Mouse (Mus musculus): Measurements from ENCODE around the gene Add1. TPM values are rescaled to one million over a fixed set of nuclear protein-coding genes. Genes with fewer than 3 reads are reported as not detected.
"Not testable (repeated sequence)": the region's sequence is repeated elsewhere in the genome, so short reads cannot be mapped to it uniquely, and the experiment has no call there.

The Add1 gene
- polyA plus RNA-seq, 1 experiment from 2014 or later = 224 TPM

GRCm38 (mm10) chr5:34591388-34592004 is 18.0 kb downstream of the Add1 start:
- H3K4me3 ChIP-seq (replicated peaks; ENCODE audit: low read length) = no peak overlapping the region
- H3K4me1 ChIP-seq (replicated peaks; ENCODE audit: control insufficient read depth, insufficient read depth, low read length) = peaks cover 16% of the 10 kb centered on the region
- peak; percentile 43; the same call in 1 of the 2 replicates for ATAC-seq
- H3K4me2 ChIP-seq (ENCODE audit: low read length) = no peak overlapping the region
- no peak overlapping the region for H3K9ac ChIP-seq (replicated peaks; ENCODE audit: low read depth, low read length)
- no peaks in the 10 kb centered on the region for H3K36me3 ChIP-seq (ENCODE audit: control insufficient read depth, insufficient read depth)
- WGBS = 7% methylated on average over 5 of the region's 5 CpGs
- no peaks in the 10 kb centered on the region for H3K27me3 ChIP-seq (replicated peaks; ENCODE audit: control insufficient read depth, insufficient read depth, low read length)
- no peaks in the 10 kb centered on the region for H3K9me3 ChIP-seq (ENCODE audit: control insufficient read depth, low read length)
- peak overlapping the region; percentile 10; the same call in 1 of the 2 replicates for H3K27ac ChIP-seq (ENCODE audit: low read length)

GRCm38 (mm10) chr5:34592224-34592623 is 18.8 kb downstream of the Add1 start:
- H3K27ac ChIP-seq (ENCODE audit: low read length) = not testable (repeated sequence)
- 50% methylated on average over 5 of the region's 5 CpGs for WGBS

GRCm38 (mm10) chr5:34592666-34593065 is 19.2 kb downstream of the Add1 start:
- H3K27ac ChIP-seq (ENCODE audit: low read length) = no peak overlapping the region
- H3K9me3 ChIP-seq (ENCODE audit: control insufficient read depth, low read length) = no peaks in the 10 kb centered on the region
- H3K4me3 ChIP-seq (replicated peaks; ENCODE audit: low read length) = no peak overlapping the region
- H3K4me2 ChIP-seq (ENCODE audit: low read length) = no peak overlapping the region
- H3K4me1 ChIP-seq (replicated peaks; ENCODE audit: control insufficient read depth, insufficient read depth, low read length) = peaks cover 13% of the 10 kb centered on the region
- H3K36me3 ChIP-seq (ENCODE audit: control insufficient read depth, insufficient read depth) = no peaks in the 10 kb centered on the region
- H3K27me3 ChIP-seq (replicated peaks; ENCODE audit: control insufficient read depth, insufficient read depth, low read length) = no peaks in the 10 kb centered on the region
- no peak for ATAC-seq
- WGBS = 84% methylated on average over 6 of the region's 6 CpGs
- H3K9ac ChIP-seq (replicated peaks; ENCODE audit: low read depth, low read length) = no peak overlapping the region

More at GRCm38 (mm10) chr5:34592224-34592623, 18.8 kb downstream of the Add1 start:
- H3K9me3 ChIP-seq (ENCODE audit: control insufficient read depth, low read length); H3K4me3 ChIP-seq (replicated peaks; ENCODE audit: low read length); H3K27me3 ChIP-seq (replicated peaks; ENCODE audit: control insufficient read depth, insufficient read depth, low read length); H3K9ac ChIP-seq (replicated peaks; ENCODE audit: low read depth, low read length); H3K36me3 ChIP-seq (ENCODE audit: control insufficient read depth, insufficient read depth); H3K4me2 ChIP-seq (ENCODE audit: low read length); ATAC-seq: not testable (repeated sequence)
- peaks cover 16% of the 10 kb centered on the region for H3K4me1 ChIP-seq (replicated peaks; ENCODE audit: control insufficient read depth, insufficient read depth, low read length)

- H3K36me3 ChIP-seq (ENCODE audit: control insufficient read depth, insufficient read depth) = peaks cover 3% of the 10 kb centered on the region
These were observed 19.8 kb downstream of the Add1 start for GRCm38 (mm10) chr5:34593202-34593727.

GRCm38 (mm10) chr5:34604576-34604975 is 31.1 kb downstream of the Add1 start:
- Histone ChIP-seq H3K9ac (replicated peaks; ENCODE audit: low read depth, low read length) (no peak overlapping the region), H3K4me1 (replicated peaks; ENCODE audit: control insufficient read depth, insufficient read depth, low read length) (no peaks in the 10 kb centered on the region), H3K9me3 (ENCODE audit: control insufficient read depth, low read length) (no peaks in the 10 kb centered on the region), H3K4me3 (replicated peaks; ENCODE audit: low read length) (no peak overlapping the region), H3K4me2 (ENCODE audit: low read length) (no peak overlapping the region), H3K27ac (ENCODE audit: low read length) (no peak overlapping the region), H3K36me3 (ENCODE audit: control insufficient read depth, insufficient read depth) (peaks cover 16% of the 10 kb centered on the region), H3K27me3 (replicated peaks; ENCODE audit: control insufficient read depth, insufficient read depth, low read length) (no peaks in the 10 kb centered on the region)
- 97% methylated on average over 5 of the region's 5 CpGs for WGBS
- no peak for ATAC-seq

More at GRCm38 (mm10) chr5:34593202-34593727, 19.8 kb downstream of the Add1 start:
- Histone ChIP-seq H3K9ac (replicated peaks; ENCODE audit: low read depth, low read length) (no peak overlapping the region), H3K9me3 (ENCODE audit: control insufficient read depth, low read length) (no peaks in the 10 kb centered on the region), H3K27me3 (replicated peaks; ENCODE audit: control insufficient read depth, insufficient read depth, low read length) (no peaks in the 10 kb centered on the region), H3K27ac (ENCODE audit: low read length) (no peak overlapping the region), H3K4me2 (ENCODE audit: low read length) (no peak overlapping the region), H3K4me3 (replicated peaks; ENCODE audit: low read length) (no peak overlapping the region), H3K4me1 (replicated peaks; ENCODE audit: control insufficient read depth, insufficient read depth, low read length) (peaks cover 13% of the 10 kb centered on the region)
- 95% methylated on average over 9 of the region's 9 CpGs for WGBS
- ATAC-seq = no peak

GRCm38 (mm10) chr5:34607100-34607880 is 33.8 kb downstream of the Add1 start:
- Histone ChIP-seq H3K4me2 (ENCODE audit: low read length) (no peak overlapping the region), H3K4me1 (replicated peaks; ENCODE audit: control insufficient read depth, insufficient read depth, low read length) (no peaks in the 10 kb centered on the region), H3K36me3 (ENCODE audit: control insufficient read depth, insufficient read depth) (peaks cover 26% of the 10 kb centered on the region), H3K4me3 (replicated peaks; ENCODE audit: low read length) (no peak overlapping the region), H3K9ac (replicated peaks; ENCODE audit: low read depth, low read length) (no peak overlapping the region), H3K9me3 (ENCODE audit: control insufficient read depth, low read length) (no peaks in the 10 kb centered on the region), H3K27me3 (replicated peaks; ENCODE audit: control insufficient read depth, insufficient read depth, low read length) (no peaks in the 10 kb centered on the region), H3K27ac (ENCODE audit: low read length) (no peak overlapping the region)
- 84% methylated on average over 8 of the region's 8 CpGs for WGBS
- ATAC-seq = no peak

DNA sequence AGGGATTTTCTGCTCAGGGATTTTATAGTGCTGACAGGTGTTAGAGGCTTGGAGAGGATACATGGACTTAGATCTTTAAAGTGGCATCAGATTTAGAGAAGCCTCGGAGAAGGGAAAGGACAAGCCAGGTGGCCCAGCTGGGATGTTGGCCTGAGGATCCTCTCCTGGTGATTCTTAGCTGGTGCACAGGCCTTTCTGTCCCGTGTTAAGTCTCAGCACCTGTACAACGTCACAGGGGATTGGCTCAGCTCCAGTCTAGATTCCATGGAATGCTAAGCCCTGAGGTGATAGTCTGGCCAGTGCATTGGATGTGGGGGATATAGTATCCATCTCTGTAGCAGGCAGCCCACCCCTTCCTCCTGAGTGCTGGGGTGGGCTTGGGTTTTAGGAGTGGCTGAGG is 34.8 kb downstream of the Add1 start:
- H3K4me3 ChIP-seq (replicated peaks; ENCODE audit: low read length) = no peak overlapping the region
- peaks cover 28% of the 10 kb centered on the region for H3K36me3 ChIP-seq (ENCODE audit: control insufficient read depth, insufficient read depth)
- H3K27ac ChIP-seq (ENCODE audit: low read length) = no peak overlapping the region
- no peak overlapping the region for H3K4me2 ChIP-seq (ENCODE audit: low read length)
- no peak overlapping the region for H3K9ac ChIP-seq (replicated peaks; ENCODE audit: low read depth, low read length)
- no peaks in the 10 kb centered on the region for H3K27me3 ChIP-seq (replicated peaks; ENCODE audit: control insufficient read depth, insufficient read depth, low read length)
- WGBS = 74% methylated on average over 3 of the region's 3 CpGs
- H3K9me3 ChIP-seq (ENCODE audit: control insufficient read depth, low read length) = no peaks in the 10 kb centered on the region
- no peak for ATAC-seq
- H3K4me1 ChIP-seq (replicated peaks; ENCODE audit: control insufficient read depth, insufficient read depth, low read length) = no peaks in the 10 kb centered on the region

- Histone ChIP-seq H3K27me3 (replicated peaks; ENCODE audit: control insufficient read depth, insufficient read depth, low read length) (no peaks in the 10 kb centered on the region), H3K9me3 (ENCODE audit: control insufficient read depth, low read length) (no peaks in the 10 kb centered on the region), H3K27ac (ENCODE audit: low read length) (no peak overlapping the region), H3K4me1 (replicated peaks; ENCODE audit: control insufficient read depth, insufficient read depth, low read length) (no peaks in the 10 kb centered on the region), H3K9ac (replicated peaks; ENCODE audit: low read depth, low read length) (no peak overlapping the region), H3K36me3 (ENCODE audit: control insufficient read depth, insufficient read depth) (peaks cover 42% of the 10 kb centered on the region), H3K4me2 (ENCODE audit: low read length) (no peak overlapping the region), H3K4me3 (replicated peaks; ENCODE audit: low read length) (no peak overlapping the region)
- ATAC-seq = no peak
- WGBS = 90% methylated on average over 4 of the region's 4 CpGs
These were observed 36.5 kb downstream of the Add1 start for GRCm38 (mm10) chr5:34609966-34610365.

GRCm38 (mm10) chr5:34632996-34633395 is 59.5 kb downstream of the Add1 start:
- no peak overlapping the region for H3K4me3 ChIP-seq (replicated peaks; ENCODE audit: low read length)
- H3K9ac ChIP-seq (replicated peaks; ENCODE audit: low read depth, low read length) = no peak overlapping the region
- H3K27me3 ChIP-seq (replicated peaks; ENCODE audit: control insufficient read depth, insufficient read depth, low read length) = no peaks in the 10 kb centered on the region
- WGBS = 90% methylated on average over 2 of the region's 2 CpGs
- H3K9me3 ChIP-seq (ENCODE audit: control insufficient read depth, low read length) = no peaks in the 10 kb centered on the region
- H3K27ac ChIP-seq (ENCODE audit: low read length) = no peak overlapping the region
- peaks cover 22% of the 10 kb centered on the region for H3K36me3 ChIP-seq (ENCODE audit: control insufficient read depth, insufficient read depth)
- peaks cover 14% of the 10 kb centered on the region for H3K4me1 ChIP-seq (replicated peaks; ENCODE audit: control insufficient read depth, insufficient read depth, low read length)
- no peak overlapping the region for H3K4me2 ChIP-seq (ENCODE audit: low read length)
- ATAC-seq = no peak
